Mouse (Mus musculus) heart, embryonic 14.5 days (tissue): ENCODE data around the gene Zfp609. TPM values are rescaled to one million over a fixed set of nuclear protein-coding genes. Genes with fewer than 3 reads are reported as not detected.

ENCODE experiments used
- ATAC-seq: fragments of 200-750 bp; cut with Nextera tagmentation; 2 replicates; pipeline ENCODE4 v1.8.0; 2017; ENCODE audit warnings: low read depth, moderate TSS enrichment; ENCODE audit not compliant: insufficient number of reproducible peaks, insufficient read depth, low FRiP score
- H3K27ac ChIP-seq, 2 experiments: fragments of 200-500 bp in 1 of 2; fragments of 300-500 bp in 1 of 2; sonication (generic) in 1 of 2; replicated peaks in 1 of 2; 2 replicates each; pipeline ENCODE4 v1.5.1; 2012 to 2014; ENCODE audit warnings: low read depth in 2 of 2, low read length in 2 of 2, control low read depth in 1 of 2, mild to moderate bottlenecking in 1 of 2, mixed read lengths in 1 of 2; ENCODE audit not compliant: control insufficient read depth in 1 of 2, insufficient read depth in 1 of 2
- H3K27me3 ChIP-seq: fragments of 300-500 bp; sonication (generic); 2 replicates; pipeline ENCODE4 v1.6.1; 2014; ENCODE audit warnings: mild to moderate bottlenecking, low read length, control low read depth; ENCODE audit not compliant: control insufficient read depth, insufficient read depth
- H3K36me3 ChIP-seq: fragments of 300-500 bp; sonication (generic); 2 replicates; pipeline ENCODE4 v1.6.1; 2014; ENCODE audit warnings: mild to moderate bottlenecking, control low read depth, low read length, mixed read lengths; ENCODE audit not compliant: control insufficient read depth, insufficient read depth
- H3K4me1 ChIP-seq, 2 experiments: fragments of 200-500 bp in 1 of 2; fragments of 300-500 bp in 1 of 2; sonication (generic) in 1 of 2; 2 replicates each; pipeline ENCODE4 v1.6.1; 2012 to 2014; ENCODE audit warnings: low read length in 2 of 2, control low read depth in 1 of 2, mixed read lengths in 1 of 2; ENCODE audit not compliant: control insufficient read depth in 2 of 2, insufficient read depth in 2 of 2
- H3K4me2 ChIP-seq: fragments of 300-500 bp; sonication (generic); 2 replicates; pipeline ENCODE4 v1.6.1; 2014; ENCODE audit warnings: mild to moderate bottlenecking, low read length
- H3K4me3 ChIP-seq, 2 experiments: fragments of 200-500 bp in 1 of 2; fragments of 300-500 bp in 1 of 2; sonication (generic) in 1 of 2; 2 replicates each; pipeline ENCODE4 v1.5.1; 2012 to 2014; ENCODE audit warnings: low read length in 2 of 2, mild to moderate bottlenecking in 2 of 2, control low read depth in 1 of 2, low read depth in 1 of 2, moderate library complexity in 1 of 2; ENCODE audit not compliant: control insufficient read depth in 1 of 2, insufficient read depth in 1 of 2
- H3K9ac ChIP-seq: fragments of 300-500 bp; sonication (generic); 2 replicates; pipeline ENCODE4 v1.6.1; 2014; ENCODE audit warnings: mild to moderate bottlenecking, low read length
- H3K9me3 ChIP-seq: fragments of 300-500 bp; sonication (generic); 2 replicates; pipeline ENCODE4 v1.6.1; 2016; ENCODE audit warnings: low read length, control low read depth; ENCODE audit not compliant: control insufficient read depth
- WGBS: fragments of 180-500 bp; shearing (Covaris S2); extraction: QIAGEN DNeasy Blood & Tissue Kit; methylation state at CpG from one replicate; pipeline ENCODE4 v1.1.7; 2014; 5-methylcytosine and 5-hydroxymethylcytosine counted together
- polyA plus RNA-seq: library from polyadenylated mRNA; unstranded; fragments of >200 nt; fragmentation: Nextera tagmentation; extraction: Ambion mirVana; gene quantifications from 2 replicates; pipeline ENCODE4 v1.2.1, GENCODE M21; 2014

Gene Zfp609
- polyA plus RNA-seq, 1 experiment from 2014 or later = 6.1 TPM

DNA sequence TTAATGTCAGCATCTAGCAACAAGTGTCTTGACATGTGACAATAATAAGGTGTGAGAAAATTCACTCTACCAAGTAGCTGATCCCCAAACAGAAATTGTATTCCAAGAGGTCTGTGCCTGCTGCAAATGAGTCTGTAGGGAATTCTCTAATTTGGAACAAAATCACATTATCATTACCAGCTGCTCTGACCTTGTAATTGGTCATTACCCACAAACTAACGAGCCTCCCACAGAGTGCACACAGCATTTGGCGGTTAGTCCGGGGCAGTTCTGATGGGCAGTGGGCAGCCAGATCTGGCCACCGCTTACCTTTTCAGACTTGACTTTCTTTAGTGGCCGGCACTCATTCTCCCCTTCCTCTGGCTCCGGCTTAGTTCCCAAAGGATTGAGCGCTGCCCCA lies 33.1 kb downstream of the Zfp609 start:
- H3K27ac ChIP-seq = no peak overlapping the region
- H3K4me2 ChIP-seq = no peak overlapping the region
- H3K9me3 ChIP-seq = no peaks in the 10 kb centered on the region
- ATAC-seq = no peak
- H3K4me1 ChIP-seq = peaks cover 15 to 45% of the 10 kb centered on the region in 2 experiments
- no peak overlapping the region for H3K9ac ChIP-seq
- no peaks in the 10 kb centered on the region for H3K27me3 ChIP-seq
- no peak overlapping the region for H3K4me3 ChIP-seq
- H3K36me3 ChIP-seq = peaks cover 14% of the 10 kb centered on the region
- 94% methylated on average over 7 of the region's 7 CpGs for WGBS

DNA sequence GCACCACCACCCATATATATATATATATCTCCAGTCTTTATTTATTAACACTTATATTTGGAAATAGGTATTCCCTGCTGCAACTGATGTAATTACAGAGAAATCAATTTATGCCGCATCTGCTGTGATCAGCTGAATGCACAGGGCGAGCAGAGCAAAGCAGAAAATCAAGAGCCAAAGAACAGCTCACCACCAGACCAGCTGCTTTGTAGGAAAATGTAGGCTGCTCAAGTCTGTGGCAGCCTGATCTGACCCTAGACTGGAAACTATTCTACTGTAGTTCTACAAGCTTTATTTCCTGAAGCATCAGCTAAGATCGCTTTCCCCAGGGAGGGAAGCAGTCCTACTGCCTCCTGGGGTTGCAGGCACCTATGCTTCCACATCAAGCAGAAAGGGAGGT lies 33.9 kb downstream of the Zfp609 start:
- H3K9ac ChIP-seq = no peak overlapping the region
- peaks cover 15 to 52% of the 10 kb centered on the region in 2 experiments for H3K4me1 ChIP-seq
- no peak overlapping the region for H3K4me3 ChIP-seq
- ATAC-seq = no peak
- no peaks in the 10 kb centered on the region for H3K27me3 ChIP-seq
- no peak overlapping the region for H3K4me2 ChIP-seq
- H3K9me3 ChIP-seq = no peaks in the 10 kb centered on the region
- WGBS = 89% methylated on average over 3 of the region's 3 CpGs
- H3K36me3 ChIP-seq = peaks cover 14% of the 10 kb centered on the region
- no peak overlapping the region for H3K27ac ChIP-seq

DNA sequence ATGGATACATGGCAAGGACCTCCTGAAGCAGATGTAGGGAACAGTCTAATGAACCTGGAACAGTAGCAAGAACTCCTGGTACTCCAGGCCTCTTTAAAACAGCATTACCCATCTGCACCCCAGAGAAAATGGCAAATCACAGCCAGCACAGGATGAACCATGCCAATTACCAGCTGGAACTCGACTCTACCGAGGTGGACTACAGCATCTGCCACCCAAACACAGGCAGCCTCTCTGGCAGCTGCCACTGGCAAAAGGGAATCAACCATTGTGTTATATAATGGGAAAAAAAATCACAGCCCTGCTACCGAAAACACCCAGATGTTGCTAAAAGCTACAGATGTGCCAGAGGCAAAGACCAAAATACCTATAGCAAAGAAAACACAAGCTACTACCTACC lies 34.3 kb downstream of the Zfp609 start:
- 78% methylated on average over 3 of the region's 3 CpGs for WGBS
- no peak overlapping the region for H3K4me3 ChIP-seq
- H3K36me3 ChIP-seq = peaks cover 14% of the 10 kb centered on the region
- no peaks in the 10 kb centered on the region for H3K27me3 ChIP-seq
- ATAC-seq = no peak
- no peak overlapping the region for H3K9ac ChIP-seq
- no peaks in the 10 kb centered on the region for H3K9me3 ChIP-seq
- no peak overlapping the region for H3K4me2 ChIP-seq
- H3K4me1 ChIP-seq = peaks cover 15 to 56% of the 10 kb centered on the region in 2 experiments
- H3K27ac ChIP-seq = no peak overlapping the region

DNA sequence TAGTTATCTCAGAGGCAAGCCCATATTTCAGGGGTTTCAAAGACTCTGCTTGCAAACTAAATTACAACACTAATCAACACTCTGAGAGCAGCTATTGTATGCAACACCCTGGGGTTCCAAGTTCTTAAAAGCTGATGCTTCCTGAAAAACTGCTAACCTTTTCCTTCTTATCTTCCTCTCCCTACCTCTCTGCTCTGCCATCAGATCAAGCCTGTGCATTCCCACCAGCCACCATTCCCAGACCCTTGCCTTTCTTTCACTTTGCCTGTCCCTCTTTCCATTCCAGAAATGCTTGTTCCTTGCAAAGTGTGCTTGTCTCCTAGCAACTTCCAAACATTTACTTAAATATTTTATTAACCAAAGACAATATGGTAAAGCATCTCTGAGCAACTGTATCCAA lies 35.5 kb downstream of the Zfp609 start:
- no peaks in the 10 kb centered on the region for H3K27me3 ChIP-seq
- no peak overlapping the region for H3K27ac ChIP-seq
- H3K36me3 ChIP-seq = peaks cover 14% of the 10 kb centered on the region
- no peak overlapping the region for H3K4me3 ChIP-seq
- H3K9ac ChIP-seq = no peak overlapping the region; the same call in 1 of the 2 replicates
- no peaks in the 10 kb centered on the region for H3K9me3 ChIP-seq
- peak overlapping the region; percentile 3; the same call in 1 of the 2 replicates for H3K4me2 ChIP-seq
- peaks cover 21 to 68% of the 10 kb centered on the region in 2 experiments for H3K4me1 ChIP-seq
- no peak for ATAC-seq

DNA sequence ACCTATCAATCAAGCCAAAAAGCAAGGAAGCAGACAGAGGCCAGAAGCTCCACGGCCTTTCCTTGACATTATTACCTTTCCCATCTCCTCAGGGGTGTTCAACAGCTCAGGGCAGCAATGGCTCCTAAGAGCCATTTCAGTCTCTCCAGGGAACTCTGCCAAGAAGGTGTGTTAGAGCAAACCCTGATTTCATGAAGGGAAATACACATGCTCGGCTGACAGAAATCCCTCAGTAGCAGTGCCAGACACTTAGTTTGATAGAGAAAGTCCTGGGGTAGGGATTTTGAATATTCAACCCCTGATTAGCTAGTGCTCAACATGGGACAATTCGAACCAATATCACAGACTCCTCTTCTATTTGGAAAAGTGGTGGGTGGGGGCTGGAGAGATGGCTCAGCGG lies 36.3 kb downstream of the Zfp609 start:
- 0 out of 2 replicates have a peak overlapping the region, but pooled peaks have one; percentile 3 for H3K4me2 ChIP-seq
- peaks cover 14% of the 10 kb centered on the region for H3K36me3 ChIP-seq

DNA sequence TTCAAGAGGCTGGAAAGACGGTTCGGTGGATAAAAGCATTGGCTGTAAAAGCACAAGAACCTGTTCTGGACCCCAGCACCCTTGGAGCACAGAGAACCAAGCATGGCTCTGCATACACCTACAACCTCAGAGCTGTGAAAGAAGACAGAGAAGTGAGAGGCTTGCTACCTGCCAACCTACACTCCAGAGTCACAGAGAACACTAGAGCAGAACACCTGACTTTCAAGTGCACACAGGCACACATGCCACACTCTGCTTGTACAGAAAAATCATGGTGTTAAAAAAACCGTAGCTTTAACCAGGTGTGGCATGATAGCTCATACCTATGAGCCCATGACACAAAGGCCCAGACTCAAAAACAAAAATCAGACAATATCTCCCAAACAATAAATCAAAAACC lies 37.6 kb downstream of the Zfp609 start:
- H3K27me3 ChIP-seq = no peaks in the 10 kb centered on the region
- H3K4me2 ChIP-seq = no peak overlapping the region
- no peak overlapping the region for H3K9ac ChIP-seq
- H3K27ac ChIP-seq = no peak overlapping the region
- 93% methylated on average over 3 of the region's 3 CpGs for WGBS
- no peak overlapping the region for H3K4me3 ChIP-seq
- peaks cover 16 to 64% of the 10 kb centered on the region in 2 experiments for H3K4me1 ChIP-seq
- H3K36me3 ChIP-seq = peaks cover 11% of the 10 kb centered on the region
- H3K9me3 ChIP-seq = no peaks in the 10 kb centered on the region
- ATAC-seq = no peak

More for the DNA sequence above, 36.3 kb downstream of the Zfp609 start:
- H3K9me3 ChIP-seq = no peaks in the 10 kb centered on the region
- 43% methylated on average over 4 of the region's 4 CpGs for WGBS
- no peak overlapping the region for H3K9ac ChIP-seq
- no peak for ATAC-seq
- peaks cover 21 to 72% of the 10 kb centered on the region in 2 experiments for H3K4me1 ChIP-seq
- peak overlapping the region in 1 of 2 experiments; percentile 20; a peak in 2 of 4 replicates for H3K27ac ChIP-seq
- no peaks in the 10 kb centered on the region for H3K27me3 ChIP-seq
- no peak overlapping the region for H3K4me3 ChIP-seq

DNA sequence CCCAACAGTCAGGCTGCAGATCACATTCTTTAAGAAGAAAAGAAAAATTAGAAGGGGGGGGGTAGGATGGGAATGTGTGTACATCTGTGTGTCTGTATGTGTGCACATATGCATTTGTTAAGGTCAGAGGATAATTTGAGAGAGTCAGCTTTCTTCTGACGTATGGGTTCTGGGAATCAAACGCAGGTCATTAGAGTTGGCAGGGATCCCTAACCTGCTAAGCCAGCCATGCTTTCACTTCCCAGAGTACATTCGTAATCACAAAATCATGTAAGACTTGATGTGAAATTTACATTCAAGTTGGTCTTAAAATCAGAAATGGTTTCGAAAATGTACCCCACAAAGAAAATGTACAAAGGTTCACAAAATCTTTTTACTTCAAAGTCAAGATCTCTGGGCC lies 38.8 kb downstream of the Zfp609 start:
- Histone ChIP-seq H3K36me3 (no peaks in the 10 kb centered on the region), H3K4me1 (peaks cover 15 to 62% of the 10 kb centered on the region in 2 experiments), H3K9ac (no peak overlapping the region), H3K4me2 (0 out of 2 replicates have a peak overlapping the region, but pooled peaks have one; percentile 50), H3K27me3 (no peaks in the 10 kb centered on the region), H3K9me3 (no peaks in the 10 kb centered on the region), H3K27ac (no peak overlapping the region), H3K4me3 (no peak overlapping the region)
- ATAC-seq = no peak
- 68% methylated on average over 4 of the region's 4 CpGs for WGBS

DNA sequence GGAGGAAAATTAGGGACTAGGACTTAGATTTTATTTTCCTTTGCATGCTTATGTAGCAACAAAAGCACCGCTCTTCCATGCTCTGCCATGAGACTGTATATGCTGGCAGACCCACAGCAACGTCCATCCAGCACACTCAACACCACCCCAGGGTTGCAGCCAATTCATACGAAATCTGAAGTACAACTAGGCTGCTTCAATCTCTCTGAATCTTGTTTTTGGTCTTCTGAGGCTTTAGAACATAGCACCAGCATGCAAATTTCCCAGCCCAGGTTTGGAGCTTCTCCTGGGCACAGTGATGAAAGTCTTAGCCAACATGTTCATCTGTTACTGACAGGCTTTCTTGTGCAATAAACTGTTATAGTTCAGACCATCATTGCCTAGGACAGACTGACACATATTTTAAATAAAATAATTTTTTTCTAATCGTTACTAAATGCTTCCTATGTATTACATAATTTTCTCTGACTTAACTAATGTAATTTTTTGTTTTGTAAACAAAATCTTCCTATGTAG lies 39.5 kb downstream of the Zfp609 start:
- no peak for ATAC-seq
- H3K27me3 ChIP-seq = no peaks in the 10 kb centered on the region
- H3K9me3 ChIP-seq = no peaks in the 10 kb centered on the region
- H3K9ac ChIP-seq = no peak overlapping the region
- H3K27ac ChIP-seq = peak overlapping the region; percentile 53 to 81
- H3K36me3 ChIP-seq = no peaks in the 10 kb centered on the region
- H3K4me2 ChIP-seq = peak overlapping the region; percentile 50
- H3K4me1 ChIP-seq = peaks cover 18 to 68% of the 10 kb centered on the region in 2 experiments
- H3K4me3 ChIP-seq = no peak overlapping the region
- 26% methylated on average over 4 of the region's 4 CpGs for WGBS
